Mouse (Mus musculus): ENCODE data around the gene Papola. TPM values are rescaled to one million over a fixed set of nuclear protein-coding genes. Genes with fewer than 3 reads are reported as not detected.
"Not testable (repeated sequence)": the region's sequence is repeated elsewhere in the genome, so short reads cannot be mapped to it uniquely, and the experiment has no call there.

Papola gene
- polyA plus RNA-seq, 1 experiment from 2014 or later: 242 TPM

- 67% methylated on average over 3 of the region's 3 CpGs for WGBS
- H3K9me3 ChIP-seq: no peaks in the 10 kb centered on the region
- H3K27ac ChIP-seq: no peak overlapping the region
- H3K36me3 ChIP-seq: peaks cover 73% of the 10 kb centered on the region
- no peaks in the 10 kb centered on the region for H3K4me1 ChIP-seq
- H3K27me3 ChIP-seq: no peaks in the 10 kb centered on the region
- no peak overlapping the region for H3K9ac ChIP-seq
- no peak overlapping the region for H3K4me2 ChIP-seq (replicated peaks)
- ATAC-seq (ENCODE audit: low FRiP score, low read depth): no peak
- H3K4me3 ChIP-seq: no peak overlapping the region
These were observed 24.5 kb downstream of the Papola start for GRCm38 (mm10) chr12:105808945-105809344.

DNA sequence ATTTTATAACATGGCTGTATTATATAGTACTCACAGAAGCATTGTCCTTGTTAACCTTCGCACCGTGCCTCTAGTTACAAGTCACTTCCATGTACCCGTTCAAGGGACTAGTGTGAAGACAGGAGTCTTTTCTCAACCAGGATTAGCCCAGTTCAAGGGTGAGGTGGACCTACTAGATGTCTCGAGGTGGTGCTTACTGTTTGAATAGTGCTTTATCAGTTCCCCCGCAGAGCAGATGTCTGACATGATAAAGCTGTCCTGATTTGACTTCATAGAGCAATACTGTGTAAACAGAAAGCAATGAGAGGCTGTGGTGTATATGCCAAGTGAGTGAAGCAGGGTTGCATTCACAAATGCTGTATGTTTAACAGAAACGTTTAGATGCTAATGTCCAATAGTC lies 26.1 kb downstream of the Papola start:
- Histone ChIP-seq H3K9me3 (no peaks in the 10 kb centered on the region), H3K27ac (no peak overlapping the region), H3K27me3 (no peaks in the 10 kb centered on the region), H3K4me2 (replicated peaks) (no peak overlapping the region), H3K4me1 (no peaks in the 10 kb centered on the region), H3K4me3 (no peak overlapping the region), H3K9ac (no peak overlapping the region), H3K36me3 (peaks cover 75% of the 10 kb centered on the region)
- ATAC-seq (ENCODE audit: low FRiP score, low read depth): no peak
- WGBS: 91% methylated on average over 6 of the region's 6 CpGs

- no peak overlapping the region for H3K9ac ChIP-seq
- ATAC-seq (ENCODE audit: low FRiP score, low read depth): no peak
- H3K36me3 ChIP-seq: peaks cover 69% of the 10 kb centered on the region
- no peak overlapping the region for H3K4me3 ChIP-seq
- H3K9me3 ChIP-seq: no peaks in the 10 kb centered on the region
- no peak overlapping the region for H3K27ac ChIP-seq
- no peaks in the 10 kb centered on the region for H3K4me1 ChIP-seq
- WGBS: 91% methylated on average over 6 of the region's 6 CpGs
- H3K27me3 ChIP-seq: no peaks in the 10 kb centered on the region
- H3K4me2 ChIP-seq (replicated peaks): no peak overlapping the region
These were observed 29.5 kb downstream of the Papola start for GRCm38 (mm10) chr12:105813957-105814356.

- Histone ChIP-seq H3K27me3 (no peaks in the 10 kb centered on the region), H3K9ac (no peak overlapping the region), H3K4me1 (no peaks in the 10 kb centered on the region), H3K4me3 (no peak overlapping the region), H3K36me3 (peaks cover 90% of the 10 kb centered on the region), H3K9me3 (no peaks in the 10 kb centered on the region), H3K4me2 (replicated peaks) (no peak overlapping the region), H3K27ac (no peak overlapping the region)
- WGBS: 82% methylated on average over 4 of the region's 4 CpGs
- no peak for ATAC-seq (ENCODE audit: low FRiP score, low read depth)
These were observed 39.0 kb downstream of the Papola start for GRCm38 (mm10) chr12:105823472-105823871.

- H3K9me3 ChIP-seq: no peaks in the 10 kb centered on the region
- peaks cover 92% of the 10 kb centered on the region for H3K36me3 ChIP-seq
- 72% methylated on average over 8 of the region's 8 CpGs for WGBS
- H3K4me3 ChIP-seq: no peak overlapping the region
- no peak for ATAC-seq (ENCODE audit: low FRiP score, low read depth)
- H3K4me2 ChIP-seq (replicated peaks): no peak overlapping the region
- H3K4me1 ChIP-seq: no peaks in the 10 kb centered on the region
- no peak overlapping the region for H3K9ac ChIP-seq
- no peaks in the 10 kb centered on the region for H3K27me3 ChIP-seq
- H3K27ac ChIP-seq: no peak overlapping the region
These were observed 40.2 kb downstream of the Papola start for GRCm38 (mm10) chr12:105824743-105825142.

- Histone ChIP-seq H3K4me3 (no peak overlapping the region), H3K27ac (no peak overlapping the region), H3K9ac (no peak overlapping the region), H3K36me3 (peaks cover 90% of the 10 kb centered on the region), H3K4me2 (replicated peaks) (no peak overlapping the region), H3K27me3 (no peaks in the 10 kb centered on the region), H3K4me1 (no peaks in the 10 kb centered on the region), H3K9me3 (no peaks in the 10 kb centered on the region)
- no peak for ATAC-seq (ENCODE audit: low FRiP score, low read depth)
- 92% methylated on average over 4 of the region's 4 CpGs for WGBS
These were observed 40.8 kb downstream of the Papola start for GRCm38 (mm10) chr12:105825266-105825665.

GRCm38 (mm10) chr12:105832541-105832940 lies 48.0 kb downstream of the Papola start:
- Histone ChIP-seq H3K27me3 (no peaks in the 10 kb centered on the region), H3K9ac (no peak overlapping the region), H3K9me3 (no peaks in the 10 kb centered on the region), H3K27ac (no peak overlapping the region), H3K4me1 (no peaks in the 10 kb centered on the region), H3K4me3 (no peak overlapping the region), H3K4me2 (replicated peaks) (no peak overlapping the region), H3K36me3 (peaks cover 84% of the 10 kb centered on the region)
- ATAC-seq (ENCODE audit: low FRiP score, low read depth): no peak
- 77% methylated on average over 6 of the region's 6 CpGs for WGBS

GRCm38 (mm10) chr12:105834926-105835325 lies 50.4 kb downstream of the Papola start:
- Histone ChIP-seq H3K9ac (no peak overlapping the region), H3K27me3 (no peaks in the 10 kb centered on the region), H3K27ac (no peak overlapping the region), H3K4me2 (replicated peaks) (no peak overlapping the region), H3K4me3 (no peak overlapping the region), H3K36me3 (peaks cover 77% of the 10 kb centered on the region), H3K9me3 (no peaks in the 10 kb centered on the region), H3K4me1 (no peaks in the 10 kb centered on the region)
- 77% methylated on average over 6 of the region's 6 CpGs for WGBS
- ATAC-seq (ENCODE audit: low FRiP score, low read depth): no peak

- H3K4me1 ChIP-seq: no peaks in the 10 kb centered on the region
- H3K27ac ChIP-seq: no peak overlapping the region
- no peaks in the 10 kb centered on the region for H3K9me3 ChIP-seq
- WGBS: 59% methylated on average over 6 of the region's 6 CpGs
- H3K4me3 ChIP-seq: no peak overlapping the region
- H3K4me2 ChIP-seq (replicated peaks): no peak overlapping the region
- ATAC-seq (ENCODE audit: low FRiP score, low read depth): no peak
- peaks cover 79% of the 10 kb centered on the region for H3K36me3 ChIP-seq
- H3K9ac ChIP-seq: no peak overlapping the region
- H3K27me3 ChIP-seq: no peaks in the 10 kb centered on the region
These were observed 51.1 kb downstream of the Papola start for GRCm38 (mm10) chr12:105835571-105835970.

GRCm38 (mm10) chr12:105836196-105836595 lies 51.7 kb downstream of the Papola start:
- Histone ChIP-seq H3K36me3 (peaks cover 80% of the 10 kb centered on the region), H3K9ac (no peak overlapping the region), H3K4me2 (replicated peaks) (no peak overlapping the region), H3K27ac (no peak overlapping the region), H3K9me3 (no peaks in the 10 kb centered on the region), H3K27me3 (no peaks in the 10 kb centered on the region), H3K4me1 (no peaks in the 10 kb centered on the region), H3K4me3 (no peak overlapping the region)
- ATAC-seq (ENCODE audit: low FRiP score, low read depth): no peak
- WGBS: 77% methylated on average over 2 of the region's 2 CpGs

DNA sequence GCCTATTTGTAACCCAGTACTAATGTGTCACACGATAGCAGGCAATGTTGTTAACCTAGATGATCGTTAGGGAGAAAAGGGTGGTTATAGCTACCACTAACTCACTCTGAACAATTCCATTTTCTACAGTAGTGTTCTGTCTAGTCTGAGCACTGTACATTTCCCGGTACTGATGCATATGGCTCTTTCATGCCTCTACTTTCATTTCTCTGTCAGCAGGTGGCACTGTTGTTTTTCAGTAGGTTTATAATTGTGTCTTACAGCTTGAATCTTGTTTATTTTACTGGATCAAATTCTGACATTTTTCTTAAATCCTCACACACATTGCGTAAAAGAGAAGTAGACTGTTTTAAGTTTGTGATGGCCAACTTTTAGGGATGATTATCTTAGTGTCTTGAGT lies 54.6 kb downstream of the Papola start:
- Histone ChIP-seq H3K4me2 (replicated peaks) (no peak overlapping the region), H3K9ac (no peak overlapping the region), H3K27ac (no peak overlapping the region), H3K9me3 (no peaks in the 10 kb centered on the region), H3K27me3 (no peaks in the 10 kb centered on the region), H3K4me3 (no peak overlapping the region), H3K36me3 (peaks cover 78% of the 10 kb centered on the region), H3K4me1 (no peaks in the 10 kb centered on the region)
- 70% methylated on average over 4 of the region's 4 CpGs for WGBS
- ATAC-seq (ENCODE audit: low FRiP score, low read depth): no peak

DNA sequence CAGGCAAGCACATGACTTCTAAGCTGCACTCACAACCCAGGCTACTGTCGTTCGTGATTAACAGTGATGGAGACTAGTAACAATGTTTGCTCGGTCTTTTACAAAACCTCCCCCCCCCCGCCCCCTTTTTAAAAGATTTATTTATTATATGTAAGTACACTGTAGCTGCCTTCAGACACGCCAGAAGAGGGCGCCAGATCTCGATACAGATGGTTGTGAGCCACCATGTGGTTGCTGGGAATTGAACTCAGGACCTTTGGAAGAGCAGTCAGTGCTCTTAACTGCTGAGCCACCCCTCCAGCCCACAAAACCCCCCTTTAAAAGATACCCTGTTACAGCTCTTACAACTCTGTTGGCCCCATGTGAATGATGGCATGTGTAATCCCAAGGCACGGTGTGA lies 56.1 kb downstream of the Papola start:
- 92% methylated on average over 8 of the region's 8 CpGs for WGBS
- H3K9me3 ChIP-seq; H3K4me3 ChIP-seq; H3K4me2 ChIP-seq (replicated peaks); ATAC-seq (ENCODE audit: low FRiP score, low read depth); H3K9ac ChIP-seq; H3K27ac ChIP-seq; H3K4me1 ChIP-seq; H3K27me3 ChIP-seq: not testable (repeated sequence)
- peaks cover 73% of the 10 kb centered on the region for H3K36me3 ChIP-seq

DNA sequence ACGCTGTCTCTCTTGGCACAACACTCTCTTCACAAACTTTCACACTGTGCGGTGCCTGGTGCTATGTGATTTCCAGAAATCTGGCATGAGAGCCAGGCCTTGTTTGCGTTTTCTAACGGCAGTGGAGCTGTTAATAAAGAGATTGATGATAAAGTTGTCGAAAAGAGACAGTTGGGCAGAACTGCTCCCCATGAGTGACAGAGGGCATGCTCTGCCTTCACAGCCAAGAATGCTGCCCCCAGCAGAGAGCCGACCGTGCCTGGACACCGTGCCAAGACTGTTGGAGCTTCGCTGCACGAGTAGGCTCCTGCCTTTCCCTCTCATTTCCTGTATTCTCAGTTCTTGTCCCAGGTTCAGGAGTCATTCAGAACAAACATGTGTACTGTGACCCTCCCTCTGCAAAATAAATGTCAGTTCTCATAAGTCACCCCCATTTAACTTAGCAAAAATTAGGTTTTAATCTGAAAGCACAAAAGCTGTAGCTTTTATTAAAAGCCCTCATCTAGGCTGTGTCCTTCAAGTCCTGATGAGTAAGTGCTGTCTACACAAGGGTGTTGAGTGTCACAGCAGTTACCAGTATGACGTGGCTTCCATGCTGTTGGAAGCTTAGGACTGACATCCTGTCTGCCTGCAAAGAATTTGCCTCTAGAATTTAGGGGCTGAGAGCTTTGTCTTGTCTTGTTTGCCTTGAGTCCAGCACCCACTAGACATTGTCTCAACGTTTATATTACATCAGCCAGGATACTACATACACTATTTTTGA lies 58.9 kb downstream of the Papola start:
- ATAC-seq (ENCODE audit: low FRiP score, low read depth): no peak
- WGBS: 76% methylated on average over 12 of the region's 12 CpGs
- H3K9ac ChIP-seq: no peak overlapping the region
- peaks cover 58% of the 10 kb centered on the region for H3K36me3 ChIP-seq
- H3K4me1 ChIP-seq: peaks cover 3% of the 10 kb centered on the region
- H3K4me3 ChIP-seq: no peak overlapping the region
- H3K9me3 ChIP-seq: no peaks in the 10 kb centered on the region
- no peak overlapping the region for H3K27ac ChIP-seq
- no peak overlapping the region for H3K4me2 ChIP-seq (replicated peaks)
- no peaks in the 10 kb centered on the region for H3K27me3 ChIP-seq
